Mouse (Mus musculus): Measurements from ENCODE around the gene Cacna2d1. TPM values are rescaled to one million over a fixed set of nuclear protein-coding genes. Genes with fewer than 3 reads are reported as not detected.

The Cacna2d1 gene
- polyA plus RNA-seq, 1 experiment from 2014 or later, result 19.5 TPM

- ATAC-seq (ENCODE audit: insufficient number of reproducible peaks, insufficient read depth, low FRiP score, low TSS enrichment, low read depth), result no peak
- Histone ChIP-seq H3K27me3 (no peaks in the 10 kb centered on the region), H3K9ac (replicated peaks) (no peak overlapping the region), H3K27ac (no peak overlapping the region), H3K4me2 (no peak overlapping the region), H3K4me3 (replicated peaks) (no peak overlapping the region), H3K4me1 (replicated peaks) (peaks cover 14% of the 10 kb centered on the region), H3K36me3 (no peaks in the 10 kb centered on the region), H3K9me3 (no peaks in the 10 kb centered on the region)
- 43% methylated on average over 2 of the region's 2 CpGs for whole genome bisulfite sequencing
These were observed 79.2 kb downstream of the Cacna2d1 start for GRCm38 (mm10) chr5:16013649-16014048.

DNA sequence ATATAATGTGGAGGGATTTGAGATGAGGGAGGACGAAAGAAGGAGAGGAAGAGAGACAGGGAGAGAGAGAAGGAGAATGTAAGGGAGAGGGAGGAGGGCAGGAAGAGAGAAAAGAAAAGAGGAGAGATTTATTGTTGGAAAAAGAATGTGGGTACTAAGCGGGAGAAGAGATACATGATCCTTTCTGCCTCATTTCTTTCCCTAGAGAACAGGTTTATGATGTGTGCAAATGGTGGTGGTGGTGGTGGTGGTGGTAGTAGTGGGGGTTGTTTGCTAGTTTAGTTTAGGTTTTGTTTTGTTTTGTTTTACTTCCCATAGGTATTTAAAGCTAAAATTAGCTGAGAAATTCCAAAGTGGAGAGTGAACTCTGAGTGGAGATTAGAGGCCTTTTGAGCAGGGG is 79.9 kb downstream of the Cacna2d1 start:
- H3K4me2 ChIP-seq, result no peak overlapping the region
- ATAC-seq (ENCODE audit: insufficient number of reproducible peaks, insufficient read depth, low FRiP score, low TSS enrichment, low read depth), result no peak
- H3K4me1 ChIP-seq (replicated peaks), result peaks cover 14% of the 10 kb centered on the region
- H3K9ac ChIP-seq (replicated peaks), result no peak overlapping the region
- H3K27me3 ChIP-seq, result no peaks in the 10 kb centered on the region
- H3K27ac ChIP-seq, result no peak overlapping the region
- no peaks in the 10 kb centered on the region for H3K36me3 ChIP-seq
- H3K4me3 ChIP-seq (replicated peaks), result no peak overlapping the region
- no peaks in the 10 kb centered on the region for H3K9me3 ChIP-seq
- WGBS, result 39% methylated on average over 2 of the region's 2 CpGs

DNA sequence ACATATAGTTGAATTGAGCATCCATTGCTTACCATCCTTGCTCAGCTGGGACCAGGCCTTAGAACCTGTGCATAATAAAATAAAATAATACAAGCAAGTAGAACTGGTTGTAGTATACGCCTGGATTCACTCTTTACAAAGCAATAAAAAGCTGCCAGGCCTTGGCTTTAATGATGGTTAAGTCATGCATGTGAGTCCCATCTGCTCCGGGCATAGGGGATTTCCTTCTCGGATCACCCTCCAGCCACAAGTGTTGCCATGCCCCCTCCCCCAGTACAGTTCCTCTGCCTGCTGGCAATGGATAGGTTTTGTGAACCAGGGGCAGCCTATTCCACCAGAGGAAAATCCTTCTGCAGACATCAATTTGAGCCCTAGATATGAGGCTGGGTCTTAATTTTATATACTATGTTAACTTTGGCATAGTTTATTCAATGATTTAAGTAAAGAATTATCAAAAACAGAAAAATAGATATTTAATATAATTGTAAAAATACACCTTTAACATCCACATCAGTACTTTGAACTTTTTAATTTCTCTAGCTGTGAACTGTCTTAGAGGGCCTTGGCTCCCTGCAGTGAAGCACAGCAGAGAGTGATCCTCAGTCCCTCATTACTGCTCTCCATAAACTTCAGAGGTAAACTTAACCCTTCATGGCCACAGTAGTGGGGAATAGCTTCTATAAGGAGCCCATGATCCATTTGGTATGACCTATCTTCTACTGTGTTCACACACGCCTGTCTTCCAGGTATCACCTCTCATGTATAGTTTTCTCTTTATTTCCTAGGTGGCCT is 90.3 kb downstream of the Cacna2d1 start:
- Histone ChIP-seq H3K27me3 (no peaks in the 10 kb centered on the region), H3K9me3 (no peaks in the 10 kb centered on the region), H3K9ac (replicated peaks) (no peak overlapping the region), H3K27ac (no peak overlapping the region), H3K36me3 (no peaks in the 10 kb centered on the region), H3K4me2 (no peak overlapping the region), H3K4me3 (replicated peaks) (no peak overlapping the region), H3K4me1 (replicated peaks) (peaks cover 17% of the 10 kb centered on the region)
- 16% methylated on average over 4 of the region's 4 CpGs for WGBS
- ATAC-seq (ENCODE audit: insufficient number of reproducible peaks, insufficient read depth, low FRiP score, low TSS enrichment, low read depth), result peak; percentile 82

GRCm38 (mm10) chr5:16028881-16029280 is 94.4 kb downstream of the Cacna2d1 start:
- H3K27ac ChIP-seq, result no peak overlapping the region
- ATAC-seq (ENCODE audit: insufficient number of reproducible peaks, insufficient read depth, low FRiP score, low TSS enrichment, low read depth), result peak; percentile 56; the same call in 1 of the 2 replicates
- H3K9me3 ChIP-seq, result no peaks in the 10 kb centered on the region
- H3K9ac ChIP-seq (replicated peaks), result no peak overlapping the region
- H3K4me3 ChIP-seq (replicated peaks), result no peak overlapping the region
- 20% methylated on average over 6 of the region's 6 CpGs for WGBS
- no peaks in the 10 kb centered on the region for H3K27me3 ChIP-seq
- H3K4me1 ChIP-seq (replicated peaks), result peaks cover 17% of the 10 kb centered on the region
- H3K36me3 ChIP-seq, result no peaks in the 10 kb centered on the region
- no peak overlapping the region for H3K4me2 ChIP-seq

GRCm38 (mm10) chr5:16029481-16029880 is 95.0 kb downstream of the Cacna2d1 start:
- WGBS, result 48% methylated on average over 5 of the region's 5 CpGs
- Histone ChIP-seq H3K27me3 (no peaks in the 10 kb centered on the region), H3K9ac (replicated peaks) (no peak overlapping the region), H3K4me3 (replicated peaks) (no peak overlapping the region), H3K9me3 (no peaks in the 10 kb centered on the region), H3K36me3 (no peaks in the 10 kb centered on the region), H3K4me1 (replicated peaks) (peaks cover 16% of the 10 kb centered on the region), H3K27ac (no peak overlapping the region), H3K4me2 (no peak overlapping the region)
- no peak for ATAC-seq (ENCODE audit: insufficient number of reproducible peaks, insufficient read depth, low FRiP score, low TSS enrichment, low read depth)

DNA sequence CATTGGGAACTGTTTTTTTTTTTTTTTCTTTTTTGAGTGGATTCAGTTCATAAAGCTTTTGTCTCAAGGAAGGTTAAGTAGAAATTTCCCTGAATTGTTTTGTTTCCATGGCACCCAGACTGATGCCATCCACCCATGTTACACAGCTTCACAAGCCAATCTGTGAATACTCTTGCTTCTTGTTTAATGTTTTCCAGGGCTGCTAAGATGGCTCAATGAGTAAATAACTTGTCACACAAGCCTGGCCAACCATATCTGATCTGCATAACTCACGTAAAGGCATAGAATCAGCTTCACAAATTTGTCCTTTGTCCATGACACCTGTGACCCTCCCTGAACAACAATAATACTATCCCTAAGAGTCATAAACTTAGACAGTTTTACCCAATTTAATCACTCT is 99.1 kb downstream of the Cacna2d1 start:
- no peaks in the 10 kb centered on the region for H3K9me3 ChIP-seq
- H3K36me3 ChIP-seq, result no peaks in the 10 kb centered on the region
- H3K4me2 ChIP-seq, result no peak overlapping the region
- H3K9ac ChIP-seq (replicated peaks), result no peak overlapping the region
- no peaks in the 10 kb centered on the region for H3K27me3 ChIP-seq
- 87% methylated on average over 1 of the region's 1 CpGs for WGBS
- no peak overlapping the region for H3K27ac ChIP-seq
- no peak for ATAC-seq (ENCODE audit: insufficient number of reproducible peaks, insufficient read depth, low FRiP score, low TSS enrichment, low read depth)
- no peak overlapping the region for H3K4me3 ChIP-seq (replicated peaks)
- H3K4me1 ChIP-seq (replicated peaks), result peaks cover 15% of the 10 kb centered on the region

DNA sequence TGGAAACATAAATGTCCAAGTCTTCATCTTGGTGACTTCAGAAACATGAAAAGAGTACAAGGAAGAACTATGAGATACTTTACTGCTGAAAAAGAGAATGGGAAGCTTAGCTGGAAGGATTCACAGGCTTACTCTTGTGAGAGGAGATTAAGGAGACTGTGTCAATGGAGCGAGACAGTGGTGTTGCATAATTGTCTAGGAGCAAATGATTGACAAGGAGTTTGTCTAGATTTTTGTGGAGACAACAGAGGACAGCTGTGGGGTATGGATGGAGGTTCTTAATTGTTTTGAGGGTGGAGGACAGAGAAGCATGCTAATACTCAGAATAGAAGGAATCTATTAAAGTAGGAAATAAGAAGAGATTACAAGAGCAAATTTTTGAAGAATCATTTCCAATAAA is 100.8 kb downstream of the Cacna2d1 start:
- Histone ChIP-seq H3K4me3 (replicated peaks) (no peak overlapping the region), H3K9ac (replicated peaks) (no peak overlapping the region), H3K9me3 (no peaks in the 10 kb centered on the region), H3K4me1 (replicated peaks) (peaks cover 9% of the 10 kb centered on the region), H3K4me2 (no peak overlapping the region), H3K36me3 (no peaks in the 10 kb centered on the region), H3K27me3 (no peaks in the 10 kb centered on the region), H3K27ac (no peak overlapping the region)
- WGBS, result 89% methylated on average over 1 of the region's 1 CpGs
- ATAC-seq (ENCODE audit: insufficient number of reproducible peaks, insufficient read depth, low FRiP score, low TSS enrichment, low read depth), result no peak

- Histone ChIP-seq H3K9me3 (no peaks in the 10 kb centered on the region), H3K27ac (no peak overlapping the region), H3K4me1 (replicated peaks) (peaks cover 5% of the 10 kb centered on the region; the same call in 1 of the 2 replicates), H3K4me2 (no peak overlapping the region), H3K4me3 (replicated peaks) (no peak overlapping the region), H3K36me3 (no peaks in the 10 kb centered on the region), H3K27me3 (no peaks in the 10 kb centered on the region), H3K9ac (replicated peaks) (no peak overlapping the region)
- WGBS, result 74% methylated on average over 6 of the region's 6 CpGs
- ATAC-seq (ENCODE audit: insufficient number of reproducible peaks, insufficient read depth, low FRiP score, low TSS enrichment, low read depth), result no peak
These were observed 110.8 kb downstream of the Cacna2d1 start for GRCm38 (mm10) chr5:16045147-16045878.

DNA sequence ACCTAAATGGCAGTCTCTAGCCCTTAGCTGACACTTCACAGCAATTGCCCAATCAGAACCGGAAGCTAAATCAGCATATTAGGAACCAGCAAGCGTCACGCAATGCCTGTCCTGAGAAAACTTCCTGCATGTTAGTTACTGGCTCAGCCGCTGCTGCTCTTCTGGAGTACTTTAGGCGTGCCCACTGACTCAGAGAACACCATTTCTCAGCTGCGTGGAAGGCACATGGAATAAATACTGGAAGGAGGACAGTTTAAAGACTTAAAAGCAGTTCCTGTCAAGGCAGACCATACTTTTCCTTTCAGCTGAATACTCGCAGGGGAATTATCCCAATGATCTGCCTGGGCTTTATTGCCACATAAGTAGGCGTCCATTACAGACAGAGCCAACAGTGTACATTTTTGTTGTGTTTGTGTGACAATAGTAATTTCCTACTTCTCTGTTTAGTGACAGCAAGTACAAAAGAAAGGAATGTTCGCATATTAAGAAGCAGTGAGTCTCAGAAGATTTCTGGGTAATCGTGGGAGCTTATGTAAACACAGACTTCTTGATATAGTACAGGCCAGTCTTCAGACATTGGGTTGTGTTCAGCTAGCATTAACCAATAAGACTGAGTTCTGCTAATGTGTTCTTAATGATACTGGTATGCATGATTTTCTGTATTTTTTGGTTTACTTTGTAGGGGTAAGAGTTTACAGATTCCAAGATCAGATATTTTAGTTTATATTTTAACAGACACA is 113.1 kb downstream of the Cacna2d1 start:
- Histone ChIP-seq H3K4me2 (no peak overlapping the region), H3K4me3 (replicated peaks) (no peak overlapping the region), H3K9me3 (no peaks in the 10 kb centered on the region), H3K9ac (replicated peaks) (no peak overlapping the region), H3K27me3 (no peaks in the 10 kb centered on the region), H3K27ac (no peak overlapping the region), H3K36me3 (no peaks in the 10 kb centered on the region), H3K4me1 (replicated peaks) (peaks cover 5% of the 10 kb centered on the region; the same call in 1 of the 2 replicates)
- no peak for ATAC-seq (ENCODE audit: insufficient number of reproducible peaks, insufficient read depth, low FRiP score, low TSS enrichment, low read depth)
- 58% methylated on average over 10 of the region's 10 CpGs for WGBS

DNA sequence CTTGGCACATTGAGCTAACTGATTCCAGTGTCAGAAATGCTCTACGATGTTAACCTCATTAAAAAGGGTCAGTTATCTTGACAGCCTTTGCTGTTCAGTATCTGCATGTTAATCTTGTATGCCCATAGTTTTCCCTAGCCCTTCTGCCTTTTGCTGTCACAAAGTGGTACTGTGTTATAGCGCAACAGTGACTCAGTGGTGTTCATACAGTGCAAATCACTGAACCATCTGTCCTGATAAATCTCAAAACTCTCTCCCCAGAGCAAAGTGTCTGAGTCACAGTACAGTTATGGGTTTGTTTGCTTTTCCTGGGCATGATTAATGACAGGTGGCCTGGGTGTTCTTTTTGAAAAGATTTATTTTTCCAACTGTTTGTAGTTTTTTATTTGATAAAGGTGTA is 122.3 kb downstream of the Cacna2d1 start:
- Histone ChIP-seq H3K4me1 (replicated peaks) (no peaks in the 10 kb centered on the region), H3K27ac (no peak overlapping the region), H3K27me3 (no peaks in the 10 kb centered on the region), H3K9me3 (no peaks in the 10 kb centered on the region), H3K4me2 (no peak overlapping the region), H3K36me3 (no peaks in the 10 kb centered on the region), H3K4me3 (replicated peaks) (no peak overlapping the region), H3K9ac (replicated peaks) (no peak overlapping the region)
- no peak for ATAC-seq (ENCODE audit: insufficient number of reproducible peaks, insufficient read depth, low FRiP score, low TSS enrichment, low read depth)
- WGBS, result 62% methylated on average over 2 of the region's 2 CpGs

DNA sequence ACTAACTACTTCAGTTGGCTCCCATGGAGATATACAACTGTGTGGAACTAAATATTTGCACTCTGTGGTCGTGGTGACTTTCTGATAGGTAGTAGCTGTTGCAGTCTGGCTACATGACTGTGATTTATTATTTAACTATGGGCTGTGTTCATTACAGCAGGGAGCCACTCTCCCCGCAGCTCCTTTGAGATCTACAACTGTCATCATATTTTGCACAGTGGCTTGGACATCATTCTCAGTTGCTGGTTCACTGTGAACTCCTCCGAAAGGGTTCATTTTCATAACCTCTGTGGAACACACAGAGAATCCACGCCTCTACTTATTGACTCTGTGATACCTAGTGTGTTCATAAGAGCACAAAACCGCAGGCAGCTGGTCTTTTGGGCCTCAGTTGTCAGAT is 128.3 kb downstream of the Cacna2d1 start:
- 57% methylated on average over 5 of the region's 5 CpGs for WGBS
- Histone ChIP-seq H3K27ac (no peak overlapping the region), H3K4me3 (replicated peaks) (no peak overlapping the region)

More for the DNA sequence above, 128.3 kb downstream of the Cacna2d1 start:
- H3K9ac ChIP-seq (replicated peaks), result no peak overlapping the region
- peaks cover 4% of the 10 kb centered on the region for H3K4me1 ChIP-seq (replicated peaks)
- no peak overlapping the region for H3K4me2 ChIP-seq
- ATAC-seq (ENCODE audit: insufficient number of reproducible peaks, insufficient read depth, low FRiP score, low TSS enrichment, low read depth), result no peak
- no peaks in the 10 kb centered on the region for H3K27me3 ChIP-seq
- no peaks in the 10 kb centered on the region for H3K9me3 ChIP-seq
- H3K36me3 ChIP-seq, result no peaks in the 10 kb centered on the region
